Mouse (Mus musculus): ENCODE results near the gene Olfr1353. TPM values are rescaled to one million over a fixed set of nuclear protein-coding genes. Genes with fewer than 3 reads are reported as not detected.
"Not testable (repeated sequence)": the region's sequence is repeated elsewhere in the genome, so short reads cannot be mapped to it uniquely, and the experiment has no call there.

Gene Olfr1353
- not detected in 2 replicates for polyA plus RNA-seq (2015; fragmentation: Nextera tagmentation; extraction: Ambion mirVana)

GRCm38 (mm10) chr10:78963009-78963408, at the start of gene Olfr1353:
Gene Olfr1353, plus strand, starts transcription at chr10:78963309.
- H3K9ac ChIP-seq (ENCODE audit: low read depth, low read length); H3K4me2 ChIP-seq (ENCODE audit: low read depth, low read length); H3K36me3 ChIP-seq (ENCODE audit: control insufficient read depth, insufficient read depth); H3K4me1 ChIP-seq (ENCODE audit: control insufficient read depth, low read depth, low read length); H3K27ac ChIP-seq (ENCODE audit: low read length); H3K9me3 ChIP-seq (replicated peaks; ENCODE audit: control insufficient read depth, low read length); H3K27me3 ChIP-seq (ENCODE audit: control insufficient read depth, insufficient read depth, low read depth, low read length); H3K4me3 ChIP-seq (ENCODE audit: low read depth, low read length); ATAC-seq (ENCODE audit: low read depth): not testable (repeated sequence)

- H3K9ac ChIP-seq (ENCODE audit: low read depth, low read length); H3K27me3 ChIP-seq (ENCODE audit: control insufficient read depth, insufficient read depth, low read depth, low read length); H3K36me3 ChIP-seq (ENCODE audit: control insufficient read depth, insufficient read depth); H3K4me1 ChIP-seq (ENCODE audit: control insufficient read depth, low read depth, low read length); H3K4me2 ChIP-seq (ENCODE audit: low read depth, low read length); H3K4me3 ChIP-seq (ENCODE audit: low read depth, low read length); ATAC-seq (ENCODE audit: low read depth); H3K27ac ChIP-seq (ENCODE audit: low read length); H3K9me3 ChIP-seq (replicated peaks; ENCODE audit: control insufficient read depth, low read length): not testable (repeated sequence)
- WGBS (ENCODE audit: insufficient replicate concordance), result 66% methylated on average over 1 of the region's 1 CpGs
These were observed 12.8 kb upstream of the Olfr1353 start, which contains the start of gene Olfr8 for GRCm38 (mm10) chr10:78950336-78950735. Gene Olfr8, plus strand, starts transcription at chr10:78950636.

- Histone ChIP-seq H3K9me3 (replicated peaks; ENCODE audit: control insufficient read depth, low read length) (no peaks in the 10 kb centered on the region), H3K36me3 (ENCODE audit: control insufficient read depth, insufficient read depth) (no peaks in the 10 kb centered on the region), H3K4me2 (ENCODE audit: low read depth, low read length) (no peak within 1 kb of the TSS), H3K27ac (ENCODE audit: low read length) (no peak within 1 kb of the TSS), H3K4me1 (ENCODE audit: control insufficient read depth, low read depth, low read length) (no peaks in the 10 kb centered on the region), H3K4me3 (ENCODE audit: low read depth, low read length) (no peak within 1 kb of the TSS), H3K27me3 (ENCODE audit: control insufficient read depth, insufficient read depth, low read depth, low read length) (no peaks in the 10 kb centered on the region), H3K9ac (ENCODE audit: low read depth, low read length) (no peak within 1 kb of the TSS)
- ATAC-seq (ENCODE audit: low read depth), result no peak
These were observed 17.6 kb downstream of the Olfr1353 start, which contains the start of gene Olfr1352 for GRCm38 (mm10) chr10:78980750-78981149. Gene Olfr1352, plus strand, starts transcription at chr10:78981050.

- no peaks in the 10 kb centered on the region for H3K27me3 ChIP-seq (ENCODE audit: control insufficient read depth, insufficient read depth, low read depth, low read length)
- WGBS (ENCODE audit: insufficient replicate concordance), result 33% methylated on average over 1 of the region's 1 CpGs
- no peak within 1 kb of the TSS for H3K4me2 ChIP-seq (ENCODE audit: low read depth, low read length)
- H3K4me3 ChIP-seq (ENCODE audit: low read depth, low read length), result no peak within 1 kb of the TSS
- ATAC-seq (ENCODE audit: low read depth), result no peak
- H3K4me1 ChIP-seq (ENCODE audit: control insufficient read depth, low read depth, low read length), result no peaks in the 10 kb centered on the region
- no peaks in the 10 kb centered on the region for H3K9me3 ChIP-seq (replicated peaks; ENCODE audit: control insufficient read depth, low read length)
- no peak within 1 kb of the TSS for H3K9ac ChIP-seq (ENCODE audit: low read depth, low read length)
- H3K36me3 ChIP-seq (ENCODE audit: control insufficient read depth, insufficient read depth), result no peaks in the 10 kb centered on the region
- no peak within 1 kb of the TSS for H3K27ac ChIP-seq (ENCODE audit: low read length)
These were observed 49.1 kb downstream of the Olfr1353 start, which contains the start of gene Olfr1351 for GRCm38 (mm10) chr10:79012172-79012571. Gene Olfr1351, plus strand, starts transcription at chr10:79012472.

Other genes with a start within 250 kb of the Olfr1353 start
- not detected in 2 replicates for gene Casp14, start 245.0 kb upstream of the Olfr1353 start, polyA plus RNA-seq (2015; fragmentation: Nextera tagmentation; extraction: Ambion mirVana)
- gene Ccdc105, start 210.2 kb upstream of the Olfr1353 start, polyA plus RNA-seq (2015; fragmentation: Nextera tagmentation; extraction: Ambion mirVana), result not detected in 2 replicates
- 0.22 and 0.26 TPM in 2 replicates for gene Slc1a6, start 182.8 kb upstream of the Olfr1353 start, polyA plus RNA-seq (2015; fragmentation: Nextera tagmentation; extraction: Ambion mirVana)
- gene Olfr1356, start 111.1 kb upstream of the Olfr1353 start, polyA plus RNA-seq (2015; fragmentation: Nextera tagmentation; extraction: Ambion mirVana), result not detected in 2 replicates
- gene Olfr1355, start 87.8 kb upstream of the Olfr1353 start, polyA plus RNA-seq (2015; fragmentation: Nextera tagmentation; extraction: Ambion mirVana), result not detected in 2 replicates
- gene Olfr1354, start 50.1 kb upstream of the Olfr1353 start, polyA plus RNA-seq (2015; fragmentation: Nextera tagmentation; extraction: Ambion mirVana), result not detected in 2 replicates
- not detected in 2 replicates for gene Olfr8, start 12.7 kb upstream of the Olfr1353 start, polyA plus RNA-seq (2015; fragmentation: Nextera tagmentation; extraction: Ambion mirVana)
- gene Olfr1352, start 17.7 kb downstream of the Olfr1353 start, polyA plus RNA-seq (2015; fragmentation: Nextera tagmentation; extraction: Ambion mirVana), result not detected in 2 replicates
- not detected in 2 replicates for gene Olfr1351, start 49.2 kb downstream of the Olfr1353 start, polyA plus RNA-seq (2015; fragmentation: Nextera tagmentation; extraction: Ambion mirVana)
- not detected in 2 replicates for gene Olfr57, start 65.4 kb downstream of the Olfr1353 start, polyA plus RNA-seq (2015; fragmentation: Nextera tagmentation; extraction: Ambion mirVana)
- gene 2610008E11Rik, start 134.3 kb downstream of the Olfr1353 start, polyA plus RNA-seq (2015; fragmentation: Nextera tagmentation; extraction: Ambion mirVana), result 3.1 and 3.5 TPM in 2 replicates
- gene Vmn2r80, start 185.5 kb downstream of the Olfr1353 start, polyA plus RNA-seq (2015; fragmentation: Nextera tagmentation; extraction: Ambion mirVana), result not detected in 2 replicates

Data from liver, embryonic 16.5 days (tissue).